Mouse (Mus musculus) intestine, postnatal 0 days (tissue): ENCODE measurements around the gene Uba6. TPM values are rescaled to one million over a fixed set of nuclear protein-coding genes. Genes with fewer than 3 reads are reported as not detected.

ENCODE experiments used
- ATAC-seq: fragments of 200-750 bp; cut with Nextera tagmentation; 2 replicates; pipeline ENCODE4 v1.8.0; 2017; ENCODE audit warnings: mild to moderate bottlenecking, moderate TSS enrichment, moderate library complexity
- H3K27ac ChIP-seq: fragments of 300-500 bp; sonication (generic); 2 replicates; pipeline ENCODE4 v1.5.1; 2014; ENCODE audit warnings: mild to moderate bottlenecking, low read depth, low read length, moderate library complexity
- H3K27me3 ChIP-seq: fragments of 300-500 bp; sonication (generic); replicated peaks from 2 replicates; pipeline ENCODE4 v1.6.1; 2014; ENCODE audit warnings: low read length, mixed read lengths; ENCODE audit not compliant: control insufficient read depth, insufficient read depth
- H3K36me3 ChIP-seq: fragments of 300-500 bp; sonication (generic); 2 replicates; pipeline ENCODE4 v1.6.1; 2014; ENCODE audit warnings: mild to moderate bottlenecking, moderate library complexity; ENCODE audit not compliant: control insufficient read depth, insufficient read depth
- H3K4me1 ChIP-seq: fragments of 300-500 bp; sonication (generic); replicated peaks from 2 replicates; pipeline ENCODE4 v1.6.1; 2014; ENCODE audit warnings: antibody characterized with exemption, low read length, mixed read lengths; ENCODE audit not compliant: control insufficient read depth, insufficient read depth
- H3K4me2 ChIP-seq: fragments of 300-500 bp; sonication (generic); replicated peaks from 2 replicates; pipeline ENCODE4 v1.6.1; 2014; ENCODE audit warnings: low read depth, mild to moderate bottlenecking, moderate library complexity
- H3K4me3 ChIP-seq: fragments of 300-500 bp; sonication (generic); 2 replicates; pipeline ENCODE4 v1.5.1; 2014; ENCODE audit warnings: low read depth, low read length
- H3K9ac ChIP-seq: fragments of 300-500 bp; sonication (generic); 2 replicates; pipeline ENCODE4 v1.6.1; 2014; ENCODE audit warnings: mild to moderate bottlenecking, low read depth, low read length
- H3K9me3 ChIP-seq: fragments of 300-500 bp; sonication (generic); 2 replicates; pipeline ENCODE4 v1.6.1; 2016; ENCODE audit warnings: mixed run types; ENCODE audit not compliant: control insufficient read depth
- CTCF ChIP-seq: sonication (generic); IDR thresholded peaks from 2 replicates; pipeline ENCODE4 v1.5.1; 2016; ENCODE audit warnings: low read depth, mild to moderate bottlenecking, control low read depth, antibody characterized with exemption, moderate library complexity
- WGBS: fragments of 180-500 bp; shearing (Covaris S2); extraction: QIAGEN DNeasy Blood & Tissue Kit; methylation state at CpG from one replicate; pipeline ENCODE4 v1.1.7; 2014; 5-methylcytosine and 5-hydroxymethylcytosine counted together
- polyA plus RNA-seq: library from polyadenylated mRNA; unstranded; fragments of >200 nt; fragmentation: Nextera tagmentation; extraction: Ambion mirVana; gene quantifications from 2 replicates; pipeline ENCODE4 v1.2.1, GENCODE M21; 2015

Gene Uba6
- polyA plus RNA-seq, 1 experiment from 2014 or later = 4.9 TPM

DNA sequence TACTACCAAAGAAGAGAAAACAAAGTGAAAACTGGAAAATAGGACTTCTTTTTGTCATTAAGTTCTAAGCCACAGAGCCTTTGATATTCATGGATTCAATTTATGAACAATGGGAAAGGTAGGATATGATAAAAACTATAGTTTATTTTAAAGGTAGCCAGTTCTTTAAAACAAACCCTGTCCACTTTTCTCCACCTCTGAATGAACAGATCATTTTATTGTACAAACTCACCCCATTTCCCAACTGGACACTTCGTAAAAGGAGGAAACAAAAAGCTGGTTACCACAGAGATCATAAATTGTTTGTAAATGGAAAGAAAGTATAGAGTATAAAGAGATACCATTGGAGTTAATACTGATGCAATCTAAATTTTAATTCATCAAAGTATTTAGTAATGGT is 61.5 kb downstream of the Uba6 start:
- Histone ChIP-seq H3K36me3 (peaks cover 24% of the 10 kb centered on the region), H3K27me3 (no peaks in the 10 kb centered on the region), H3K9ac (no peak overlapping the region), H3K4me2 (no peak overlapping the region), H3K4me3 (no peak overlapping the region), H3K4me1 (no peaks in the 10 kb centered on the region), H3K27ac (no peak overlapping the region), H3K9me3 (no peaks in the 10 kb centered on the region)
- no peak for TF ChIP-seq CTCF
- no peak for ATAC-seq
- WGBS = 98% methylated on average over 1 of the region's 1 CpGs

DNA sequence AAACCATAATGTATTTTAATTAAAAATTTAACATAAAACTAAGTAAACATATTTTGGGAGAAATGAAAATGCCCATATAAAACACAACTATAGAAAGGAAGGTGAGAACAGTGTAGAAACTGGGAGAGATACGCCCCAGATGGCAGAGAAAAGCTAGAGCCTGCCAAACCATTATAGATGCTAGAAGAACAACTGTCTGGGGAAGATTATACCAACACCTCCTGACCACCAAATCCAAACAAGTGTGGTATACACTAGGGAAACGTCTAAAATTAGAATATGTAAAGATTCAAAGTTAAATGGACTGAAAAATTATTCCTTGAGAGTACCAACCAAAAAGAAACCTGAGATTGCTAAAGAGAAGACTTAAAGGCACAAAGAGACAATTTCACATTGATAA is 66.0 kb downstream of the Uba6 start:
- Histone ChIP-seq H3K4me1 (no peaks in the 10 kb centered on the region), H3K9ac (no peak overlapping the region), H3K36me3 (peaks cover 8% of the 10 kb centered on the region; the same call in 1 of the 2 replicates), H3K4me3 (no peak overlapping the region), H3K27me3 (no peaks in the 10 kb centered on the region), H3K9me3 (no peaks in the 10 kb centered on the region), H3K27ac (no peak overlapping the region), H3K4me2 (no peak overlapping the region)
- no peak for ATAC-seq
- WGBS = 92% methylated on average over 2 of the region's 2 CpGs
- TF ChIP-seq CTCF = no peak

DNA sequence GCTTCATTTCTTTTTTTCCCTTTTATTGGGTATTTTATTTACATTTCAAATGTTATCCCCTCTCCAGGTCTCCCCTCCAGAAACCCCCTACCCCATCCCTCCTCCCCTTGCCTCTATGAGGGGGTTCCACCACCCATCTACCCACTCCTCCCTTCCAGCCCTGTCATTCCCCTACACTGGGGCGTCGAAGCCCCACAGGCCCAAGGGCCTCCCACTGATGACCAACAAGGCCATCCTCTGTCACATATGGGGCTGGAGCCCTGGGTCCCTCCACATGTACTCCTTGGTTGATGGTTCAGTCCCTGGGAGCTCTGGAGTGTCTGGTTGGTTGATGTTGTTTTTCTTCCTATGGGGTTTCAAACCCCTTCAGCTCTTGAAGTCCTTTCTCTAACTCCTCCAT is 70.4 kb downstream of the Uba6 start:
- H3K9me3 ChIP-seq = no peaks in the 10 kb centered on the region
- H3K4me3 ChIP-seq = no peak overlapping the region
- no peak for TF ChIP-seq CTCF
- H3K27ac ChIP-seq = no peak overlapping the region
- H3K36me3 ChIP-seq = no peaks in the 10 kb centered on the region
- H3K4me1 ChIP-seq = no peaks in the 10 kb centered on the region
- 100% methylated on average over 2 of the region's 2 CpGs for WGBS
- H3K9ac ChIP-seq = no peak overlapping the region
- ATAC-seq = no peak
- H3K27me3 ChIP-seq = no peaks in the 10 kb centered on the region
- H3K4me2 ChIP-seq = no peak overlapping the region

DNA sequence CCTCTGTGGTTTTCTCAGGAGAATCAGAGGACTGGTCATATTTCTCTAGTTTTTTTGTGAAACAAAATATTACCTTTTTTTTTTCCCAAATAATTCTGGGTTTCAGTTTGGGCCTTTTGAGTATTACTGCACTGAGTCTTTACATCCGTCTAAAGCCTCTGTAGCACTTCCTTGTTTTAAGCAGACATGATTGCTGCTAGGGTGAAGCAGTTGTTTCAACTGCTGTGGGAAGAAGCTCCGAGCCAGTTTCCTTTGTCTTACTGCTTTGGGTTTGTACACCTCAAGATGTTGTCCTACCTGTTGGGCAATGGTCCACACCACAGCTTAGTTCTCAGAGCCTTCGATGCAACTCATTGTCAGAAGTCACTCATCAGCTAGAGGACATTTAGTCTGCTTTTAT is 72.0 kb downstream of the Uba6 start:
- H3K4me1 ChIP-seq = no peaks in the 10 kb centered on the region
- H3K4me3 ChIP-seq = no peak overlapping the region
- 73% methylated on average over 3 of the region's 3 CpGs for WGBS
- no peak for TF ChIP-seq CTCF
- no peak overlapping the region for H3K4me2 ChIP-seq
- H3K27me3 ChIP-seq = no peaks in the 10 kb centered on the region
- no peak overlapping the region for H3K9ac ChIP-seq
- no peaks in the 10 kb centered on the region for H3K36me3 ChIP-seq
- no peaks in the 10 kb centered on the region for H3K9me3 ChIP-seq
- no peak overlapping the region for H3K27ac ChIP-seq
- no peak for ATAC-seq

DNA sequence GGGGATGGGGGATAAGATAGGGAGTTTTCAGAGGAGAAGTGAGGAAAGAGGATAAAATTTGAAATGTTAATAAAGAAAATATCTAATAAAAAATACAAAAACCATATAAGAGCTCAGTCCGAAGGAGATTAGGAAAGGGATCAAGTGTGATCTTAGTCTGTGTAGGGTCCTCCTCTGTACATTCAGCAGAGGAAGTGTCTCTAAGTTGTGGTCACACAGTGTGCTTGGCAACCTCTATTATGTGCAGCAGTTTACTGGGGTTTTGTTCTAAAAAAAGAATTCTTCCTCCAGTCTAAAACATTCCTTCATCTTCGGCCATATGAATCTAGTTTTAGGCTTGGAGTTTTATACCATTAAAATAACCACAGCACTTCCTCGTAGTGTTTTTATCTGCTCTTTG is 73.6 kb downstream of the Uba6 start:
- Histone ChIP-seq H3K36me3 (no peaks in the 10 kb centered on the region), H3K4me1 (no peaks in the 10 kb centered on the region), H3K9ac (no peak overlapping the region), H3K4me3 (no peak overlapping the region), H3K27ac (no peak overlapping the region), H3K9me3 (no peaks in the 10 kb centered on the region), H3K27me3 (no peaks in the 10 kb centered on the region), H3K4me2 (no peak overlapping the region)
- WGBS = 81% methylated on average over 3 of the region's 3 CpGs
- TF ChIP-seq CTCF = no peak
- ATAC-seq = no peak

DNA sequence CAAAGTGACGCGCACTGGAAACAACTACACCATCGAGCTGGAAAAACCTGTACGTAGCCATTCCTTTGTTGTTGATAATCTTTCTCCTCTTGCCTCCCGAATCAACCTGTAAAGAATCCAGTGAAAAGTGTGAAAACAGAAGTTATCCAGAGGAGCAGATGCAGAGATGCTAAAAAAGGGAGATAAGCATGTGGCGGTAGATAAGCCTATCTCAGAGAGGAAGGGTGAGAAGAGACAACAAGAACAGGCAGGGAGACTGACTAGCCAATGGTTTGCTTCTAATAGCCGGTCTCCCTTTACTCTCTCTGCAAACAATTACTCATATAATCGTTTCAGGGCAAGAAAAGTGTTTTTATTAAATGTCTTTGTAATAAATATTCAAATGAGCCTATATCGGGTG is 77.8 kb downstream of the Uba6 start:
- no peak overlapping the region for H3K4me3 ChIP-seq
- H3K4me1 ChIP-seq = no peaks in the 10 kb centered on the region
- no peaks in the 10 kb centered on the region for H3K36me3 ChIP-seq
- no peak overlapping the region for H3K27ac ChIP-seq
- H3K4me2 ChIP-seq = no peak overlapping the region
- no peaks in the 10 kb centered on the region for H3K9me3 ChIP-seq
- no peaks in the 10 kb centered on the region for H3K27me3 ChIP-seq
- 75% methylated on average over 9 of the region's 9 CpGs for WGBS
- TF ChIP-seq CTCF = no peak
- no peak for ATAC-seq
- H3K9ac ChIP-seq = no peak overlapping the region

DNA sequence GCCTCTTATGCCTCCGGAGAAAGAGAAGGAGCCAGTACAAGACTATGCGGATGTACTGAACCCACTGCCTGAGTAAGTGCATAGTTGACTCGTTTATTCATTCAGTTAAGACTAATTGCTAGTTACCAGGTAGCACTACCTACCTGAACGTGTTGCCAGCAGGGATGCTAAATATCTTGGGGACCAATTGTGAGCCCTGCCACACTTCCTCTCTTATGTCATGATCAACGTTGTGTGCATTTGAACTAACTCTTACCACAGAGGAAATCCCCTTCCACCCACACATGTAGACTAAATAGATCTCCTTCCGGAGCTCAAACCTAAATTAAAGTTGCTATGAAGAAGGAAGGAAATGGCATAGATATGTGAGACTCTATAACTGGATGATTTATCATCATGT is 85.9 kb downstream of the Uba6 start:
- WGBS = 79% methylated on average over 6 of the region's 6 CpGs
- H3K27ac ChIP-seq = no peak overlapping the region

More for the DNA sequence above, 85.9 kb downstream of the Uba6 start:
- Histone ChIP-seq H3K4me3 (no peak overlapping the region), H3K27me3 (no peaks in the 10 kb centered on the region), H3K4me2 (no peak overlapping the region), H3K36me3 (no peaks in the 10 kb centered on the region), H3K9me3 (no peaks in the 10 kb centered on the region), H3K9ac (no peak overlapping the region), H3K4me1 (no peaks in the 10 kb centered on the region)
- no peak for ATAC-seq
- no peak for TF ChIP-seq CTCF
